In genomic region chr5:113670597-113670996, GRCm38 (mm10) we compare ENCODE assay signal across 27 mouse cellular contexts. TPM values are rescaled to one million over a fixed set of nuclear protein-coding genes. Genes with fewer than 3 reads are reported as not detected.
DNase-seq lines count a peak whose midpoint lies in the region; ATAC-seq and TF ChIP-seq lines count a peak whose summit lies in the region.
"Had no signal": no experiment of that assay in that cellular context is flagged by ENCODE, and none has a peak within 500 bp of the region (broad histone marks: within the 10 kb centered on the region; RNA-seq: fewer than 3 reads in every experiment).

No protein-coding gene starts in this region.

- 83% methylated on average over 6 of the region's 6 CpGs for WGBS in embryonic facial prominence, embryonic 10.5 days
- WGBS in heart, adult 2 months: 70% methylated on average over 6 of the region's 6 CpGs

- H3K4me1 ChIP-seq in embryonic facial prominence, embryonic 10.5 days: no peaks in the 10 kb centered on the region
- H3K4me1 ChIP-seq in heart, adult 2 months (ENCODE audit: control insufficient read depth, insufficient read depth, low read length): peaks cover 12% of the 10 kb centered on the region
- H3K4me1 ChIP-seq: forebrain, embryonic 13.5 days; limb, embryonic 15.5 days; midbrain, embryonic 10.5 days; neural tube, embryonic 12.5 days had no signal

- TF ChIP-seq CTCF in heart, adult 2 months (IDR thresholded peaks at IDR 0.05): no peak

- no peak for TF ChIP-seq POLR2A in heart, adult 2 months (IDR thresholded peaks at IDR 0.05; ENCODE audit: insufficient read depth, low read depth, low read length)

- no peak overlapping the region for H3K4me3 ChIP-seq in embryonic facial prominence, embryonic 10.5 days
- no peak overlapping the region for H3K4me3 ChIP-seq in heart, adult 2 months
- H3K4me3 ChIP-seq: forebrain, embryonic 13.5 days; layer of hippocampus, adult 2 months; limb, embryonic 15.5 days; midbrain, embryonic 10.5 days; neural tube, embryonic 12.5 days had no signal

- H3K9me3 ChIP-seq in embryonic facial prominence, embryonic 10.5 days: no peaks in the 10 kb centered on the region
- H3K9me3 ChIP-seq: limb, embryonic 15.5 days; midbrain, embryonic 10.5 days; neural tube, embryonic 12.5 days had no signal

- no peaks in the 10 kb centered on the region for H3K27me3 ChIP-seq in embryonic facial prominence, embryonic 10.5 days (replicated peaks; ENCODE audit: low read depth, poor library complexity, severe bottlenecking)
- no peaks in the 10 kb centered on the region for H3K27me3 ChIP-seq in heart, adult 2 months (ENCODE audit: control insufficient read depth, insufficient read depth, low read length)
- H3K27me3 ChIP-seq: forebrain, embryonic 13.5 days; limb, embryonic 15.5 days; neural tube, embryonic 12.5 days had no signal

- intact Hi-C loops in heart, adult 2 months (cut with DNase I): loop anchor here (5.0 kb wide), 2 partner anchors 38 to 52 kb away; partner anchors contain the start of gene 1700069L16Rik

- H3K79me2 ChIP-seq in heart, adult 2 months (replicated peaks; ENCODE audit: control insufficient read depth, insufficient read depth, low read length): no peaks in the 10 kb centered on the region

- no peaks in the 10 kb centered on the region for H3K36me3 ChIP-seq in embryonic facial prominence, embryonic 10.5 days (replicated peaks)
- no peaks in the 10 kb centered on the region for H3K36me3 ChIP-seq in heart, adult 2 months (ENCODE audit: control insufficient read depth, insufficient read depth, low read length)
- H3K36me3 ChIP-seq: limb, embryonic 15.5 days; midbrain, embryonic 10.5 days; neural tube, embryonic 12.5 days had no signal

- ATAC-seq in CD4-positive, CD25-positive, alpha-beta regulatory T cell, adult 4 months: peak; percentile 51
- peak; percentile 88 for ATAC-seq in common myeloid progenitor, adult 5-6 weeks (replicated peaks; ENCODE audit: low read depth, poor library complexity, severe bottlenecking)
- 0 out of 2 replicates have a peak, but pooled peaks have one; percentile 23 for ATAC-seq in monocyte, adult 5-6 weeks (replicated peaks; ENCODE audit: insufficient number of reproducible peaks, low FRiP score, low TSS enrichment, poor library complexity, severe bottlenecking)
- no peak for ATAC-seq in erythroblast, adult 5-6 weeks (replicated peaks; ENCODE audit: low FRiP score, poor library complexity, severe bottlenecking)
- ATAC-seq: forebrain, embryonic 13.5 days; liver, postnatal 0 days had no signal

- H3K27ac ChIP-seq in embryonic facial prominence, embryonic 10.5 days (replicated peaks): no peak overlapping the region
- no peak overlapping the region for H3K27ac ChIP-seq in heart, adult 2 months
- H3K27ac ChIP-seq: forebrain, embryonic 13.5 days; layer of hippocampus, adult 2 months; limb, embryonic 15.5 days; midbrain, embryonic 10.5 days; neural tube, embryonic 12.5 days had no signal

- no peak for TF ChIP-seq EP300 in heart, adult 2 months (IDR thresholded peaks at IDR 0.05; ENCODE audit: insufficient read depth, low read depth, low read length)

- H3K9ac ChIP-seq in heart, adult 2 months (ENCODE audit: low read depth, low read length): no peak overlapping the region
- H3K9ac ChIP-seq: forebrain, embryonic 13.5 days; limb, embryonic 15.5 days; liver, postnatal 0 days; neural tube, embryonic 12.5 days had no signal

- peak; percentile 66 for DNase-seq in thymus, postnatal 14 days
- no peak for DNase-seq in embryonic facial prominence, embryonic 10.5 days (ENCODE audit: low spot score)
- no peak for DNase-seq in heart, adult 2 months
- DNase-seq in cerebellum, postnatal 4 days (ENCODE audit: low spot score in 2 of 2): no peak
- DNase-seq: cerebellum, adult 9-11 months; gastrocnemius, postnatal 10 days; heart, adult 18-20 months; kidney, adult 8-10 months; kidney, postnatal 14 days; liver, postnatal 0 days; right cerebral cortex, adult 18-20 months had no signal

RNA-seq across cellular contexts. Expression of gene Cmklr1, which starts 20.4 kb away (rescaled TPM):
- not detected for polyA plus RNA-seq in CD4-positive, CD25-positive, alpha-beta regulatory T cell, adult 4 months (2017; shearing (Covaris generic))
- total RNA-seq in common myeloid progenitor, adult 5-6 weeks (2017): 0.27 TPM in 1 of 2 replicates, not detected in the other
- 15.8 to 84.7 TPM (median 20.2 TPM) in 3 replicates for total RNA-seq in monocyte, adult 5-6 weeks (2017)
- total RNA-seq in erythroblast, adult 5-6 weeks (2015; ENCODE audit: low replicate concordance): 1.5 TPM in 2 replicates
- 0.51 and 0.70 TPM in 2 replicates for total RNA-seq in erythroblast, adult 5-6 weeks (2017; ENCODE audit: low replicate concordance)
- 0.41 and 0.69 TPM in 2 replicates for polyA plus RNA-seq in embryonic facial prominence, embryonic 10.5 days (2016; fragmentation: Nextera tagmentation; extraction: Ambion mirVana)
- 10 to 100 TPM; 22.0 to 28.5 TPM for total RNA-seq in heart, adult 2 months (2021)
- 42.0 and 43.6 TPM in 2 replicates for polyA plus RNA-seq in heart, adult 2 months (2012; rRNA removed)
- total RNA-seq: CH12.LX, MEL had no signal

RNA-seq across cellular contexts. Expression of gene 1700069L16Rik, which starts 54.0 kb away (rescaled TPM):
- not detected for polyA plus RNA-seq in CD4-positive, CD25-positive, alpha-beta regulatory T cell, adult 4 months (2017; shearing (Covaris generic))
- total RNA-seq in common myeloid progenitor, adult 5-6 weeks (2017): not detected in 2 replicates
- total RNA-seq in monocyte, adult 5-6 weeks (2017): not detected in 3 replicates
- total RNA-seq in erythroblast, adult 5-6 weeks (2015; ENCODE audit: low replicate concordance): not detected in 2 replicates
- total RNA-seq in erythroblast, adult 5-6 weeks (2017; ENCODE audit: low replicate concordance): not detected in 2 replicates
- not detected in 2 replicates for polyA plus RNA-seq in embryonic facial prominence, embryonic 10.5 days (2016; fragmentation: Nextera tagmentation; extraction: Ambion mirVana)
- not detected for total RNA-seq in heart, adult 2 months (2021)
- polyA plus RNA-seq in heart, adult 2 months (2012; rRNA removed): not detected in 2 replicates
- total RNA-seq: CH12.LX; gastrocnemius, postnatal 10 days; heart, adult 18-20 months; layer of hippocampus, adult 2 months; left cerebral cortex, adult 18-20 months; left cerebral cortex, postnatal 36 days; MEL; midbrain, postnatal 0 days had no signal
- polyA plus RNA-seq: forebrain, embryonic 13.5 days; heart, embryonic 14.5 days; hindbrain, embryonic 11.5 days; limb, embryonic 15.5 days; liver, postnatal 0 days; midbrain, embryonic 10.5 days; midbrain, postnatal 0 days; neural tube, embryonic 12.5 days had no signal
